Mouse (Mus musculus) urinary bladder, postnatal 36 days (tissue): ENCODE data around the gene Aak1.

Experiments
- DNase-seq, 2 experiments: peaks; one replicate each; pipeline ENCODE4 v3.0.0; 2022; ENCODE audit warnings: low spot score in 2 of 2, mixed read lengths in 1 of 2

The Aak1 gene

DNA sequence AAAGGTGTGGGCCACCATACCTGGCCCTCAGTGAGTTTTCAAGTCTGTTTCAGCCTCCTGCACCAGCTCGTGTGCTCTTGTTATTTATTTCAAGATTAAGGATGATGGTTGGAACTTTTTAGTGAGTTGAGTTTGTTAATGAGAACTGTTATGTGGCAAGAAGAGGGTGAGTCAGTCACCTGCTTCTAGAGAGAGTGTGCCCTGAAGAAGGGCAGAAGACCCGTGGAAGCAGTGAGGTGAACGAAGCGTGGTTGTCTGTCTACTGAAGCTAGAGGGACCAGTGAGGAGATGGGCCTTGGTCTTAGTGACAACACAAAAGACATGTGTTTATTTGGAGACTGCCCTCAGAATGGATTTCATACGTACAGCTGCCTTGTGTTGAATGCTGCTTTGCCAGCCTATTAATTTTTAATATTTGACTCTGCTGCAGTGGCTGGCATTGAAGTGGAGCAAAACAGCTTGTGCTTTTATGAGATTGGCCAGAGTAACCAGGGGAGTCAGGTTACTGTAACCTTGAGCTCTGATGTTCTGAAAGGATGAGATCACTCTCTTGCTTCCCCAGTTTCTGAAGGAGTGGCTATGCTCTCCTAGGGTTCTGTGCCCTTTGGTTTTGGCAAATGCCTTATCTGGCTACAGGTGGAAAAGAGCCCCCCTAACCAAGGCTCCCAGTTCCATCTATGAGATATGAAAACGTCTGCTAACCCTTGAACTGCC is 36.7 kb downstream of the Aak1 start:
- no peak for DNase-seq

DNA sequence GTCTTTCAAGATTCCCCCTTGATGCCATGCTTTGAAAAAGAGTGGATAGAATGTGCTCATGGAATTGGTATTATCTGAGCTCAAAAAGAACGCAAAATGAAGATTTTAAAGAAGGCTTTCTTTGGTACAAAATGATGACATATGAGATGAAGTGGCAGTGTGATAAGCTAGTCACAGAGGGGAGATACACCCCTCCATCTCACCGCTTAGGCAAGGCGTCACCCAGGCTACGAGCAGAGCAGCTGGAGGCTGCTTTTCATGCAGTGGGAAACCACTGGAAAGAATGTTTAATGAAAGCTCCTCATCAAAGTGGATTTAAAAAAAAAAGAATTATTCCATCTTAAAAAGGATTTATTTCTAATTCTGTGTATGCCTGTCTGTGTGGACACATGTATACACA is 37.5 kb downstream of the Aak1 start:
- no peak for DNase-seq

DNA sequence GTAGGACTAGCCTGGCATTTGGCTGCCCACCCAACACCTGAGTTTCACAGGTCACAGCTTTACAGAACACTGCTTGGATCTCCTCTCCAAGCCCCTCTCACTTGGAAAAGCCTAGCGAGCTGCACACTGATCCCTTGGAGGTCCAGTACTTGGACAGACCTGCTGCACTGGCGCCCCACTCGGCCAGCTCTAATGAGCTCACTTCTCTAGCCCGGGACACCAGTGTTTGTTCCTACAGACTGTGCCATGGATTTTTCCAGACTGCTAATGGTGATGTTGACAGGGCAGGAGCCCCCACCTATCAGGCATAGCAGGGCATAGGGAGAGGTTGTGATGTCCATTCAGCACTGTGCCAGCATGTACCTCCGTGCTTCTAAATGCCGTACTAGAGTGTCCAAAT is 48.2 kb downstream of the Aak1 start:
- DNase-seq: no peak

DNA sequence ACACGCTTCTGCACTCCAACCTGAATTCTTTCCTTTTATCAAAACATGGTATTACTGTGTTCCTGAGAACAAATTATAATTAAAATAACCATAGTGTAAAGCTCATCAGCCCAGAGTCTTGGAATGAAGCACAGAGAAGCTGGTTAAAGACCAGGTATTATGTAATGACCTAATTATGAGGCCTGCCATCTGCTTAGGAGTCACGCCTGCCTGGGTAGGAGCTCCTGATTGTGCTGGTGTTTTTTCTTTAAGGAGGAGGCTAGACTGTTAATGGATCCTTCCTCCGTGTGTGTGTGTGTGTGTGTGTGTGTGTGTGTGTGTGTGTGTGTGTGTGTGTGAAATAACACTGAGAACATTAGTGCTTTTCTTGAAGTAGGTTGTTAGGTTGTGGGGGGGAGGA is 49.7 kb downstream of the Aak1 start:
- no peak for DNase-seq

DNA sequence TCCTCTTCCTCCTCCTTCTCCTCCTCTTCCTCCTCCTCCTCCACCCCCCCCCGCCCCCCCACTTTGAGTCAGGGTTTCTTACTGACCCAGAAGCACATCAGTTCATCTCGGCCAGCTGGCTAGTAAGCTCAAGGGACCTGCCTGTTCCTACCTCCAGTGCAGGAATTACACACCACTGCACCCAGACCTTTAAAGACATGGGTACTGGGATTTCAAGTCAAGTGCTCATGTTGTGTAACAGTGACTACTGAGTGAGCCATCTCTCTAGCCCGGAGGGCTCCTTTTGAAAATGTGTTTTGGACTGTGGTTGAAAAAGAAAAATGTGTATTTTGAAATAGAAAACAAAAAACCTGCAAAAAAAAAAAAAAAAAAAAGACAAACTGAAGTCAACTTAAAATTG is 50.6 kb downstream of the Aak1 start:
- DNase-seq: no peak

- DNase-seq: no peak
Observed at GRCm38 (mm10) chr6:86900546-86900945, 51.2 kb downstream of the Aak1 start.

DNA sequence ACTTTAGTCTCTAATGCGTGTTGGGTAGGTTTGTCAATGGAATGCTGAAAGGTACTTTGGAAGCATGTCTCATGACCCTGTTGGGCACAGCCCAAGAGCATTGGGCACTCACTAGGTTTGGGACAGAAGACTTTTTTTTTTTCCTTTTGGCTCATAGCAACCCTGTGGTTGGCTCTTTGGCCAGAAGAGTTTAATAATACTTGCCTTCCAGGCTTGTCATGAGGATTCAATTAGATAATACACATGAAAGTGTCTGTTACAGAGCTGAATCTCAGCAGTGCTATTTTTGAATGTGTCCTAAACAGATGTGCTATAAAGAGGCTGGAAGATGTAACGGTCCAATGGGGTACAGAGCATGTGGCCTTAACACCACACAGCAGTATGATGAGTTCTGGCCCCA is 56.2 kb downstream of the Aak1 start:
- no peak for DNase-seq

- no peak for DNase-seq
Observed at GRCm38 (mm10) chr6:86907191-86907590, 57.9 kb downstream of the Aak1 start.

- DNase-seq: no peak
Observed at GRCm38 (mm10) chr6:86908561-86909150, 59.3 kb downstream of the Aak1 start.

DNA sequence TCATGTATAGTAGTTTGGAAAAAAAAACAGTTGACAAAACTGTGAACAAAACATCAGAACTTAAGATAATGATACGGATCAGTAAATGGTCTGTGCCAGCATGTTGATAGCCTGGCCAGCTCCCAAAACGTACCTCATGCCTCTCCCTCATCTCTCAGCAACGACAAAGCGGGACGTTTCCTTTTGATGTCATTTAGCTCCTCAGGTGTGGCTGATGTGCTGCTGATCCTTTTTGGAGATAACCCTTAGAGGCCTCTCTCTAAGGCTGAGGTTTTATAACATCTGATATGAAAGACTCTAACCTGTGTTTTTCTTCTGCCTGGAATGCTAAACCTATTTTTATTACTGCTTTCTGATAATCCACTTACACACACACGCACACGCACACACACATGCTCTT is 60.6 kb downstream of the Aak1 start:
- DNase-seq: no peak

- no peak for DNase-seq
Observed at GRCm38 (mm10) chr6:86916157-86916820, 67.0 kb downstream of the Aak1 start.

- no peak for DNase-seq
Observed at GRCm38 (mm10) chr6:86917231-86917630, 67.9 kb downstream of the Aak1 start.

GRCm38 (mm10) chr6:86918058-86918835 is 68.9 kb downstream of the Aak1 start:
- peak in 1 of 2 experiments; percentile 36 for DNase-seq

DNA sequence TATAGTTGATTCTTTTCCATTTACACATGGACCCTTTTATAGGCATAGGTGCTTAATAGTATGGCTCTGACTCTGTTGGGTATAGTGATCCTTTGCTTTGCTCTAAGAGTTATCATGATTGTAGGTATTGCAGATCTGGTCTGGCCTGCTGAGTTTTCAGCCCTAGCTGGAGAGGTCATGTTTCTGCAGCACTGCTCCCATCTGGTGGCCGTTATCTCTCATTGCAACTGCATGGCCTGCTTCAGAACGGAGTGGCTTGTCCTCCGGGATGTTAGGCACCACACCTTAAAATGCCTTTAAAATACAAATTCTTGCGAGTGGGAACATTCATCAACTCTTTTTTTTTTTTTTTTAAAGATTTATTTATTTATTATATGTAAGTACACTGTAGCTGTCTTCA is 72.6 kb downstream of the Aak1 start:
- peak; percentile 53 to 59 for DNase-seq

DNA sequence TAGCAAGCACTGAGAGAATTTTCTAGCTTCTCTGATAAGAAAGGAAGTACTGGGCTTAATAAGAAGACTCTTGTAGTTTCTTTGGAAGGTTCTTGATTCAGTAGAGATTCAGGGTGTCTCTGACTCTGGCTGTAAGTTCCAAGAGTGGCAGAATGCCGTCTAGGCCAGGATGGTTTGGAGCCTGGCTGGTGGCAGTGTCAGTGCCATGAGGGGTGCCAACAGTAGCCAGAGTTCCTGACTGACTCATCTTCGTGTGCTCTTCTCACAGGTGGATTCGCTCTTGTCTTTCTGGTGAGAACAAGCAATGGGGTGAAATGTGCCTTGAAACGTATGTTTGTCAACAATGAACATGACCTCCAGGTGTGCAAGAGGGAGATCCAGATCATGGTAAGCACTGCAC is 75.4 kb downstream of the Aak1 start:
- DNase-seq: no peak

- DNase-seq: no peak
Observed at GRCm38 (mm10) chr6:86934541-86934940, 85.2 kb downstream of the Aak1 start.

GRCm38 (mm10) chr6:86939797-86940196 is 90.5 kb downstream of the Aak1 start:
- DNase-seq: peak in 1 of 2 experiments; percentile 21

DNA sequence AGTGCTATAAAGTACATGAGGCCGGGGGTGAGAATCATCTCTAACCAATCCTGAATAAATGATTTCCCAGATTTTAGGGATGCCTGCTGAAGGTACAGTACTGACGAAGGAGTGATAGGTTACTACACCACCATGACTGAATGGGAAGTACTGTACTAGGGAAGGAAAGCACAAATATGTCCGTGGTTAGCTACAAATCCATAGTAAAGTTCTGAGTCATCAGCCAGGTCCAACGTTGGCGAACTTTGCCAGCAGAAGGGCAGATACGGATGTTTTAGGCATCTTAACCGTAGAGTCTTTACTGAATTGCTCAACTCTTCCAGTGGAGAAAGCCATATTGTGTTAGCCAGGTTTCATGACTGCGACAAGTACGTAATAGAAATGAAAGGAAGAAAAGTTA is 91.6 kb downstream of the Aak1 start:
- DNase-seq: no peak

DNA sequence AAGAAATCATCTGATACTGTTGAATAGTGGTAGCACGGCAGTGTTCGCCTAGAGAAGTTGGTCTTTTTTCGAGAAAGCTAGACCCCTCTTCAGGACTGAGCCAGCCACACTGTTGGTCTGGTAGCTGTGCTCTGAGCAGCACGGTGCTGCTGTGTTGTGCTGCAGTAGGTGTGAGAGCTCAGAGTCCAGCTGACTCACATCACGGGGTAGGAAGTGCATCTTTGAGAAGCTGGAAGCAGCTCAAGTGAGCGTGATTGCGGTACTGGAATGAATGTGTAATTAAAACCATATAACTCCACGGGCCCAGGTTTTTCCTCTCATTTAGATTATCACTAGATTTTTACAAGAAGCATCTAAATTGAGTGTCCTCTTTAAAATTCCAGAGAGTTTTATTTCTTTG is 97.8 kb downstream of the Aak1 start:
- DNase-seq: no peak

DNA sequence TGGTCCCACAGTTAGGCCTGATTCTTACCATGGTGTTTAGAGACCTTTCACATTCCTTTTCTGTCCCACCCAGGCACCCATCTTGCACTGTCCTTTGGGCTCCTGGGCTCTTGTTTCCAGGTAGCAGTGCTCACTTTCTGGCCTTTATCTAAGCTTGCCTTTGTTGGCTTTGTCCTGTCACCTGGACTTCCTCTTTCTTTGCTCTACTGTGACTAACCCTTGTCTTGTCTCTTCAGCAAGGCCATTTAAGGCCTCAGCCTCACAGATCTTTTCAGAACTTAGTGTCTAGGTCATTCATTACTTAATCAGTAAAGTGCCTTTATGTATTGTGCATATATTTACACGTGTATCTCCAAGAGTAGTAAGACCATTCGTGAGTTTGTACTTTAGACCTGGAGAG is 99.4 kb downstream of the Aak1 start:
- DNase-seq: no peak

- DNase-seq: no peak
Observed at GRCm38 (mm10) chr6:86950141-86950540, 100.8 kb downstream of the Aak1 start.

GRCm38 (mm10) chr6:86950733-86951255 is 101.5 kb downstream of the Aak1 start:
- DNase-seq: no peak
